Mouse (Mus musculus) urinary bladder, postnatal 0 days (tissue): ENCODE results near the gene Zfp599. TPM values are rescaled to one million over a fixed set of nuclear protein-coding genes. Genes with fewer than 3 reads are reported as not detected.

ENCODE experiments used
- polyA plus RNA-seq: library from polyadenylated mRNA; unstranded; fragments of >200 nt; fragmentation: Nextera tagmentation; extraction: Ambion mirVana; gene quantifications from 2 replicates; pipeline ENCODE4 v1.2.1, GENCODE M21; 2015

Gene Zfp599
- 0.55 and 0.70 TPM in 2 replicates for polyA plus RNA-seq

GRCm38 (mm10) chr9:22259184-22260091 lies at the start of gene Zfp599:
Zfp599 (minus strand) TSS chr9:22259895.

GRCm38 (mm10) chr9:22307156-22307919 lies 47.6 kb upstream of the Zfp599 start, which contains the start of gene Zfp810:
Zfp810 (minus strand) TSS chr9:22307648.

GRCm38 (mm10) chr9:22225581-22226388 lies 33.9 kb downstream of the Zfp599 start, which contains the start of gene Zfp809:
Zfp809 (plus strand) TSS chr9:22225714.

Other genes with a start within 250 kb of the Zfp599 start
- 0.05 TPM in 1 of 2 replicates, not detected in the other for gene Elavl3, start 207.9 kb downstream of the Zfp599 start, polyA plus RNA-seq
- not detected in 2 replicates for gene Gm49318, start 188.6 kb downstream of the Zfp599 start, polyA plus RNA-seq
- gene Zfp653, start 188.5 kb downstream of the Zfp599 start, polyA plus RNA-seq = 6.1 and 8.0 TPM in 2 replicates
- gene Ecsit, start 174.5 kb downstream of the Zfp599 start, polyA plus RNA-seq = 39.5 and 42.3 TPM in 2 replicates
- 4,929 and 6,173 TPM in 2 replicates for gene Cnn1, start 160.7 kb downstream of the Zfp599 start, polyA plus RNA-seq
- 93.8 and 101 TPM in 2 replicates for gene Elof1, start 142.7 kb downstream of the Zfp599 start, polyA plus RNA-seq
- gene Acp5, start 124.2 kb downstream of the Zfp599 start, polyA plus RNA-seq = 9.1 and 9.8 TPM in 2 replicates
- 85.8 and 88.4 TPM in 2 replicates for gene Pigyl, start 103.0 kb downstream of the Zfp599 start, polyA plus RNA-seq
- 0.13 and 0.28 TPM in 2 replicates for gene Zfp872, start 71.8 kb downstream of the Zfp599 start, polyA plus RNA-seq
- gene Zfp809, start 34.2 kb downstream of the Zfp599 start, polyA plus RNA-seq = 27.7 and 30.7 TPM in 2 replicates
- gene Zfp810, start 47.8 kb upstream of the Zfp599 start, polyA plus RNA-seq = 7.4 and 7.9 TPM in 2 replicates
- 13.4 and 21.4 TPM in 2 replicates for gene Anln, start 129.3 kb upstream of the Zfp599 start, polyA plus RNA-seq
- gene 9530077C05Rik, start 151.6 kb upstream of the Zfp599 start, polyA plus RNA-seq = 1.5 and 1.8 TPM in 2 replicates
- gene Gm17545, start 194.4 kb upstream of the Zfp599 start, polyA plus RNA-seq = not detected in 2 replicates
- 37.3 and 38.5 TPM in 2 replicates for gene Rp9, start 209.8 kb upstream of the Zfp599 start, polyA plus RNA-seq
- gene Bbs9, start 215.8 kb upstream of the Zfp599 start, polyA plus RNA-seq = 4.2 and 5.4 TPM in 2 replicates